Mouse (Mus musculus) right cerebral cortex, postnatal 4 days (tissue): ENCODE measurements around the gene Crtc1.

ENCODE experiments used
- DNase-seq: peaks from one replicate; pipeline ENCODE4 v3.0.0-alpha.2; 2022

Gene Crtc1

DNA sequence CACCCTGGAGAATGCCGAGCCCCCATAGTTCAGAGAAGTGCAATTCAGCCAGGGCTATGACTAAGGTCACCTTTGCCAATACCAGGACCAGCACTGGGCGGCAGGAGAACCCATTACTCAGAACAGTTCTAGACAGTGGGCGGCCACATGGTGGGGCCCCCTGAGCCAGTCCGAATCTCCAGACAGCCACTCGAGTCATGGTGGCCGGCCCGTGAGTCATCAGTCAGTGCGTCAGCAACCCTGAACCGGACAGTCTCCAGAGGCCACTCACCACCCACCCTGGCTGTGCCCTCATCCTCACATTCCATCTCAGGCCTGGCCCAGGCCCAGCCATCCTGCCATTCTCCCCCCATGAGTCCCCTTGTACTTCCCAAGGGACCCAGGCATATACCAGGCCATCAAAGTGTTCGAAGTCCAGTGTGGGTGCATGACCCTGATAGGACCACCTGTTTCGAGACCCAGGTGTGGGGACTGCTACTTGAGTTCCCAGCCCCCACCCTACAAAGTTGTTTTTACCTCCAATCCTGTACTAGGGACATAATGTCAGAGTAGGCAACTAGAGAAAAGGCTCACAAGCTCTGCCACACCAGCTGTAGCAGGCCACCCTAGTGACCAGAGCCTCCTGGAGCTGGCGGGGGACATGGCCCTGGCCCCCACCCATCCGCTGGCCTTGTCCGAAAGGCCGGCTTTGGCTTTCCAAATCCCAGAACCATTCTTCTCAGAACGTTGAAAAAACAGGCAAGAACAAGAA lies 22.6 kb upstream of the Crtc1 start:
- DNase-seq, result no peak

DNA sequence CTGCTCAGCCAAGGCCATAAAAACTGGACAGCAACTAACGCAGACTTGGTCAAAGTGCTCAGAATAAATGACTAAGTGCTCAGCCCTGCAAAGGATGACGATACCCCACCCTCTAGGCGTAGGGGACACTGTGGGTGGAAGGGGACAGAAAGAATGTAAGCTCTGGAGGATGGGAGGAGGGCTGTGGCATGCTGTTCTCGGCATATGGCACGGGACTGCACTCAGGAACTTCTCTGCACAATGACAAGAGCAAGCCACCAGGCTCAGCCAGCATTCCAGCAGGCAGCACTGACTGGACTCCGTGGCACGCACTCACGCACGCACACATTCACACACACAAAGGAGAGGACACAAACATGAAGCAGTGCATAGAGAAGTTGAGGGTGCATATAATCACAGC lies 21.2 kb upstream of the Crtc1 start:
- DNase-seq, result no peak

DNA sequence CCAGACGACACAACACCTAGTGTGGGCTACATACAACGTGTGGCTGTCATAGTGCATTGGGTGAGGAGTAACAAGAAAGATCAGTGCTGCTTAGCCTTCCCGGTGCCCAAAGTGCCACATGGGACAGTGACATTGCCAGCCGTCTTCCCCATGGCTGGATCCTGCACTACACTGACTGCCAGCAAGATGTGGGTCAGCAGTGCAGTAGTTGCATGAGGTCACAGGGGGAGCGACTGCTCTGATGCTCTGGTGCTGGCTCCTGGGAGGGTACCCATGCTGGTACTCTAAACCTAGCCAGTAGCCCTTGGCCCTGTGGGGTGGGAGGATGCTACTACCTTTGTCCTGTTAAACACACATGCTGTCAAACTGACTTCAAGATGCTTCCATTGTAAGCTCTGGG lies 20.8 kb upstream of the Crtc1 start:
- no peak for DNase-seq

DNA sequence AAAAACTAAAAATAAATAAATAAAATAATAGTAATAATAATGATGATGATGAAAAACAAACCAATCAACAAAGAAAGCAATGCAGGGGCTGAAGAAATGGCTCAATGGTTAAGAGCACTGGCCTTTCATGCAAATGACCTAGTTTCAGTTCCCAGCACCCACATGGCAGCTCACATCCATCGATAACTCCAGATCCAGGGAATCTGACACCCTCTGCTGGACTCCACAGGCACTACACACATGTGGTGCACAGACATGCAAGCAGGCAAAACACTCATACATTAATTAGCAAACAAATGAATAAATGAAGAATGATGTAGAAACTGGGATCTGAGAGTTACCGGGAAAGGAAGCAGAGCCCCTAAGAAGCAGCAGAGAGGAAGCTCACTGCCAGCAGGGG lies 20.3 kb upstream of the Crtc1 start:
- no peak for DNase-seq

DNA sequence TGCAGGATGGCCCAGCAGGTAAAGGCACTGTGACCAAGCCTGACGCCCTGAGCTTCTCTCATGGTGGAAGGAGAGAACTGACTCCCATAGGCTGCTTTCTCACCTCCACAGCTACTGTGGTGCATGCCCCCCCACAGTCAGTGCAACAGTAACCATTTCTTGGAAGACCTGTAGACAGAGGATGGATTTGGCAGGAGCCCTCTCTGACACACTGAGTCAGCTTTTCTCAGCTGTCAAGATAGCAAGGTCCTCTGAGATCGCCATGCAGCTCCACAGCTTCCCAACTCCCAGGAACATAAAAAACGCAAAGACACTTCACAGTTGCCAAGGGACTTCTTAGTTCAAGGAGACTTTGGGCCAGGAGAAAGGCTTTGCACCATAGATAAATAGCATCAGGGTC lies 19.1 kb upstream of the Crtc1 start:
- no peak for DNase-seq

DNA sequence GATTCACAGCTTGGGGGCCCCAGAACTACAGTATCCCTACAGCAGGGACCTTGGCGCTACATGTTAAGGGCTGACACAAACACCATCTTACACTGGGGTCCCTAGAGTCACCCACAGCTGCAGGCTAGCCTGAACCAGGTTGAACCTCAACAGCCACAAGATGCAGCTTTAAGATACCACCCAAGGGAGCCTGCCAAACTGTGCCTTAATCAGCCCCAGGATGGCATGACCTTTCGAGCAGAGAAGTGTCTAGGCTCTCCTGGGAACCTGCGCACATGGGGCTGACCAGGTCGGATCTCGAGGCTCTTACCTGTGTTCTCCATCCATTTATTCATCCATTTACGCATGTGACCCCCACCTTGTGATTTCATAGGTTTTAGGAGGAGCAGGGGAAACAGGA lies 18.5 kb upstream of the Crtc1 start:
- no peak for DNase-seq

DNA sequence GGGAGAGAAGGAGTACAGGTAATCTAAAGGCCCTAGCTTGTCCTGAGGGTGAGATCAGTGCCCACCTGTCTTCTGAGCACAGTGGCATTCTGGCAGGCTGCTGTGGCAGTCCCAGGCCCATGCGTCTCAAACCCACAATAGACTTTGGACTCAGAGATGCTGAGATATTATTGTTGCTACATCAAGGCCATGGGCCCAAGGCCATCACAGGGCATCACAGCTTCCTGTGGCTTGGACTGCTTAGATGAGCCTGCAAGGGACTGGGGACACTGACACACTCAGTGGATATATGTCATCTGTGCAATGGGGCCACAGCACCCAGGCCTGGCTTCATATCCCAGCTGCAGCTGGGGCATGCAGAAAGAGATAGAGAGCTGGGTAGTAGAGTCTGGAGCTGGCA lies 17.6 kb upstream of the Crtc1 start:
- no peak for DNase-seq

DNA sequence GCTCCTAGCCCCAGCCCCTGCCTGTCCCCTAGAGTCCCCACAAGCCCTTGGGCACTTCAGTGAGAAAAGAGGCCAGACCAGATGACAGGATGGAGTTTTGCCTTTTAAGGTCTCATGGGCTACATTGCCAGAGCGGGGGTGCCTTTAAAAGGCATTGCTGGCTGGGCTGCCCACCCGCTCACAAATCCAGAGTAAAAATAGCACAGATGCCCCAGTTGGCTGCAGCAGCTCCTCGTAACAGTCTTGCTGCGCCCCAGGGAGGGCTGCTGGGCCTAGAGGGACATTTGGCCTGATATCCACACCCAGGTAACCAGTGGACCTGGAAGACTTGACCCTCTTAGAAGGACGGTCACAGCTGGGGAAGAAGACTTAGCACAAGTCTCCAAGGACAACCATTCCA lies 14.5 kb upstream of the Crtc1 start:
- DNase-seq, result no peak

DNA sequence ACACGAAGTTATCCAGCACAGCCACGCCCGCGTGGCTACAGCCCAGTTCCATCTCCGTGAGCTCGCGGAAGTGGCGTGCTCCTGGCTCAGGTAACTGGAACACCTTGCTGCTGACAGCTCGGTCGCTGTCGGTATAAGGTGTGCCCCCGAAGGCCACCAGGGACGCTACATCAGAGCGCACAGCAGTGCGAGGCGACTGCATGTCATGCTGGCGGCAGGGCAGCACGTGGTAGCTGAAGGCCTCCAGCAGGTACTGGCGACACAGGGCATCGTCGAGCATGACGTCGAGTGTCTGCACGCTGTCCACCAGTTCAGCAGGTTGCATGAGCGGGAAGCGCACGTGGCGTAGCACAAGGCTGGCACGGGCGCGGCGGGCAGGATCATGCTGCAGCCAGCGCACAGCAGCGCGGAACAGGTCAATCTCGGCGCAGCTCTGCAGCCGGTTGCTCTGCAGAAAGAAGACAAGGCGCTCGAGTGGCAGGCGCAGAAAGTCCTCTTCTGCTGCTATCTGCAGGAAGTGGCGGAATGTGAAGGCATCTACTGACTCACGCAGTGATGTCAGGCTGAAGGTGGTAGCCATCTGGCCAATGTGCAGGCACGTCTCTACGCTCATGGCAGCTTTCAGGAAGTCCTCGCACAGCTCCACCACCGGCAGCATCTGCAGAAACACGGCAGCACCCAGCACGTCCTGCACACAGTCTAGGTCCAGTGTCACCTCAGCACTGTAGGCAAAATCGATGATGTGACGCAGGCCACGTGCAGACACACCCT lies 13.0 kb upstream of the Crtc1 start:
- DNase-seq, result no peak

DNA sequence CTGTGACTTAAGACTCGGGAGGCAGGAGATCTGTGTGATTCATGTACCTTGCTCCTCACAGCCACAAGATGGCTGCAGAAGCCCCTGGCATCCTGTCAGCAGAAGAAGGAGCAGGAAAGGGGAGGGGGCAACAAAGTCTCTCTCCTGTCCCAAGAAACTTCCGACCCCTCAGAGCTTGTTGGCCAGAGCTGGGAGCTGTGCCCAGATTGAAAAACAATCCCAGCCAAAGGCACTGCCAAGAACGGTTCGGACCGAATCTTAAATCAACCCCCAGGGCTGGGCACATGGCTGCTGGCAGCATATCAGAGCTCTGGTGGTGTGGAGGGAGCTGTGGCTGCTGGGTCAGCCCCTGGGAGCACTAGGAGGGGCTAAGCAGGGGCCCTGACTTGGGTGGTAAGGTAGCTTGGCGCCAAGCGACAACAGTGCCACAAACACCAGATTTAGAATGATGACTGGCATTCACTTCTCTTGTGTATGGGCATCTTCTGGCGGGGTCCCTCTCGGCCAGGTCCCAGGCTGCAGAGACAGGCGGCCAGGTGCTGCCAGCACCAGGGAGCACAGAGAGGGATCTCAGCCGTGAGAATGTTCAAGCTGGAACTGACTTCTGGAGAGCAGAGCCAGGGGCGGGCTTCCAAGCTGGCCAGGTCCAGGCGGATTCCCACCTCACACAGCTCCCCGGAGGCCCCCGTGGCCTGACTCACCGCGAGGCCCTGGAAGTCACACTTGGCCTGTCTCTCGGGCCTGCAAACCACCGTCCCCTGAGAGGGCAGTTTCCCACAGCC lies 8.5 kb upstream of the Crtc1 start:
- peak; percentile 45 for DNase-seq

DNA sequence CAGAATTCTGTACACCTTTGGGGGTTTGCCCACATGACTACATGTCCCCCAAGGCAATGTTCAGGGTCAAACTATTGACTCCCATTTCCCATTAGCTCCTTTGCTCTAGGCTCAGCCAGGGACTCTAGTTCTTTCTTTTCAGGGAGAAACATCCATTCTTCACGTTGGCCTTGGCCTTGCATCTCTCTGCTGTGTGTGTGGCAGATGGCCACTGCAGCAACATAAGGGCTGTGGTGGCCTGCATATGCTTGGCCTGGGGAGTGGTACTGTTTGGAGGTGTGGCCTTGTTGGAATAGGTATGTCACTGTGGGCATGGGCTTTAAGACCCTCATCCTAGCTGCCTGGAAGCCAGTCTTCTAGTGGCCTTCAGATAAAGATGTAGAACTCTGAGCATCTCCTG lies 6.6 kb upstream of the Crtc1 start:
- no peak for DNase-seq

DNA sequence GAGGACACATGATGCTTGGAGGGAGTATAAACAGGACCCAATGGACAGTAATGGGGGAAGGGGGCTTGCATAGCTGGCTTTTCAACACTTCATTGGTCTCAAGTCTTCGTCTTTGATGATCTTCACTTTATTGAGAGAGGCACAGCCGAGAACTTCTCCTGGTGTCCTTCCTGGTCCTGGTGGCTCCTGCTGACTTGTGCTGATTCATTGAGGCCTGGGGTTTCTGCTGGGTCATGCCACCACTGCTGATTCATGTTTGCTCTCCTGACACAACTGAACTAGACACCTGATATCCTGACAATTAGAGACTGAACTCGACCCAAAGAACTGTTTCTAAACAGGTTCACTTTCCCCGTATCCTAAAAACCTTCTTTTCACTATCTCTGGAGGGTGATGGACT lies 3.9 kb upstream of the Crtc1 start:
- no peak for DNase-seq

DNA sequence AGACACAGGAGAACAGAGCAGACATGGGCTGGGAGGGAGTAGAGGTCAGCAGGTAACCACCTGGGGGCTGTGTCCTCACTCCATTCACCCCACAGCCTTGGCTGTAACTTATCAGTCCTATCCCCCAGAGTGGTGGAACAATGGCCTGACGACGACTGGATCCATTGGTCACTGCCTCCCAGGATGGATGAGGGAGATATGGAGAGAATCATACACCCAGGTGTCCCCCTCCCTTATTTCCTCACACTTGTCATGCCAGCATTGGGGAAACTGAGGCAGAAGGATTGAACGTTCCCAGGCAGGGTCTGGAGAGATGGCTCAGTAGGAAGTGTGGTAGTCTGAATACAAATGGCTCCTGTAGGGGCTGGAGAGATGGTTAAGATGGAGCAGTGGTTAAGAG lies 2.2 kb upstream of the Crtc1 start:
- DNase-seq, result no peak

DNA sequence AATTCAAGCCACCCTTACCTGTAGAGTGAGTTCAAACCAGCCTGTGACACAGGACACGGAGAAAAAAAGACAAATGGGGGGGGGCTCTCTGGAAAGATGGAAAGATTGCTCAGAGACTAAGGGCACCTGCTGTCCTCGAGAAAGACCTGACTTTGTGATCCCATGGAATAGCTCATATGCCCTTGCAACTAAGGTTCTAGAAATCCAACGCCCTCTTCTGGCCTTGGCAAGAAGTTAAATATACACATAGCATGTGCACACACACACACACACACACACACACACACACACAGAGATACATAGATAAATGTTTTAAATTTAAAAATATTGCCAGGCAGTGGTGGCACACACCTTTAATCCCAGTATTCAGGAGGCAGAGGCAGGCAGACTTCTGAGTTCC lies 867 bp upstream of the Crtc1 start:
- DNase-seq, result no peak

DNA sequence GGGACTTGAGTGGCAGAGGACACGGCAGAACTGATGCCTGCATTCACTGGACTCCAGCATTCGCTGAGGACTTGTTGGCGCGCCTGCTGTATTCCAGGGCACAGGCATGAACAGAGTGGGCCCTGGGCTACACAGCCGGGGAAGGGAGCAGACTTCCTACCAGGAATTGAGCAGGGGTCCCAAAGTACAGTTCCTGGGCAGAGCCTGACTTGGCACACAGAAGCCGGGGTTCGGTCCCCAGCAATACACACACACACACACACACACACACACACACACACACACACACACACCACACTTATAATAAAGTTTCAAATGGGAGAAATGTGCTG lies 435 bp upstream of the Crtc1 start:
- DNase-seq, result no peak

DNA sequence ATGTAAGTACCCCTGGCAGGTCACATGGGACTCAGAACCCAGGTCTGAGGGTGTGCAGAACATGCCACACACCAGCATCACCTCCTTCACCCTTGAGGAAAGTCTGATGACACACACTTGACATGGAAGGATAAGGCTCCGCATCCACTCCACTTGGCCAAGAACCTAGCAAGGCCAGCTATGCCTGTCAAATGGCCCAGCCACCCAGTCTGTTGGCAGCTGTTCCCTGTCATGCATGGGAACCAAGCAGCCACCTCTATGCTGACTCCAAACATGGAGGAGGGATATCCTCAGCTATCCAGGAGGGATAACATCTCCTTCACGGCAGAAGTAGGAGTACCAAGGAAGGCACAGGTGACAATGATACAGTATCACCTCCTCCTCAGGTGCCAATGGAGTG lies 956 bp downstream of the Crtc1 start:
- DNase-seq, result no peak

DNA sequence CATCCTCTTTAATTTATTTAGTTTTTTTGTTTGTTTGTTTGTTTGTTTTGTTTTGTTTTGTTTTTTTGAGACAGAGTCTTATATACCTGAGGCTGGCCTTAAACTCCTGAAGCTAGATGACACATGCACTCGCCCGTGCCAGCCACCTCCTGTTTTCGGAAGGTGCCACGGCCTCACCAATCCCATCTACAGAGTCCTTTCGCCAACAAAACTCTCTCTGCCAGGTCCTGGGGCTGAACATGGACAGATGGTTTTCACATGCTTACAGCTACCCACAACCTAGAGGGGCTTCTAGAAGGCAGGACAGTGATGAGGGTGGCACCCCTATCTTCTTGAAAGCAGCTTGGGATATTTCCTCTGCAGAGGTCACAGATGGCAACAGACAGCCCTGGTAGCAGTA lies 4.2 kb downstream of the Crtc1 start:
- DNase-seq, result no peak

DNA sequence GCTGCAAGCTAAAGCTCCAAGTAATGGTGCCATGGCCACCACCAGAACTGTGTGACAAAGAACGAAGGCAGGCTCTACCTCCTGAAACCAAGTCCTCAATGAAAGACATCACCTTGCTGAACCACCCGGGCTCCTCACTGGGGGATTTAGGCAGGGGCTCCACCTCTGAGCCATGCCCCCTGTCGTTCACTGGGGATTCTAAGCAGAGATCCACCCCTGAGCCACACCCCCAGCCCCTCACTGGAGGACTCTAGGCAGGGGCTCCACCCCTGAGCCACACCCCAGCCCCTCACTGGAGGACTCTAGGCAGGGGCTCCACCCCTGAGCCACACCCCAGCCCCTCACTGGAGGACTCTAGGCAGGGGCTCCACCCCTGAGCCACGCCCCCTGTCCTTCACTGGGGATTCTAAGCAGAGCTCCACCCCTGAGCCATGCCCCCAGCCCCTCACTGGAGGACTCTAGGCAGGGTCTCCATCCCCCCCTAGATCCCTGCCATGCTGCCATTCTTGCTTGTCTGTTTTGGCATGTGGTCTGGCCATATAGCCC lies 6.3 kb downstream of the Crtc1 start:
- DNase-seq, result no peak

DNA sequence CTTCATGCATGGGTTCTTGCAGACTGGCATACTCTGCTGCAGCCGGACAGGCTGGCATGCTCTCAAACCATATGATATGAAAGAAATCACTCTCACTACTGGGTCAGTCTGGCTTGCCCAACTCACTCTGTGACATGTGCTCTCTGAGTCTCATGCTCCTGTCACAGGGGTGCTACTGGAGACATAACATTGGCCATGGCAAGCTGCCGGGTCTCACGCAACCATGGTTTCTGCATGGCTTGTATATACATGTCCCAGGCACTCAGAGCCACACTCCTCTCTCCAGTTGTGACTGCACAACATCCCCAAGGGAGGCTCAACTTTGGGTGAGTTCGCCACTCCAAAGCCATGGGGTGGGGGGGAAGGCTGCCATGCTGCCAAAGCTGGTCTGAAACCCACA lies 8.2 kb downstream of the Crtc1 start:
- no peak for DNase-seq

DNA sequence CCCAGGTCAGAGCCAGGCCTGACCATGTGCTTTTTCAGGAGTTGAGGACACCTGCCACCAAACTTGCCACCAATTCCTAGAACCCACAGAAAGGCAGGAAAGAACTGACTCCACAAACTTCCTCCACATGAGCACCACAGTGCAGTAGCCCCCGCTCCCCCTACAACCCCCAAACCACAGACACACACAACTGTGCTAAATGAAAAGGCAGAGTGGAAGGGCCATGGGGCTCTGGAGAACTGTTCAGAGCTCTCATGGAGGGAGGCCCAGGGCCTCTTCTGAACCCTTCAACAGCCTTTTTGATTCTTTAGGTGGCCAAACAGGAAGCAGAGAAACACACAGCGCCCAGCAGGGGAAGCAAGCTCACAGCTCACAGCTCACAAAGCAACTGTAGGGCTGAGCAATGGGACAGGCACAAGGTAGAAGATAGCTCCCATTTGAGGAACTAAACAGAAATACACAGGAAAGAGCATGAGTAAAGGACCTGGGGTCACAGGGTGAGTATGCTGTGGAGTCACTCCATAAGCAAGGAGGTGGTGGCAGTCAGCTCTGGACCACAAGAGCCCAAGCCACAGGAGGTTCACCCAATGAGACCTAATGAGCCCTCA lies 13.0 kb downstream of the Crtc1 start:
- DNase-seq, result no peak

DNA sequence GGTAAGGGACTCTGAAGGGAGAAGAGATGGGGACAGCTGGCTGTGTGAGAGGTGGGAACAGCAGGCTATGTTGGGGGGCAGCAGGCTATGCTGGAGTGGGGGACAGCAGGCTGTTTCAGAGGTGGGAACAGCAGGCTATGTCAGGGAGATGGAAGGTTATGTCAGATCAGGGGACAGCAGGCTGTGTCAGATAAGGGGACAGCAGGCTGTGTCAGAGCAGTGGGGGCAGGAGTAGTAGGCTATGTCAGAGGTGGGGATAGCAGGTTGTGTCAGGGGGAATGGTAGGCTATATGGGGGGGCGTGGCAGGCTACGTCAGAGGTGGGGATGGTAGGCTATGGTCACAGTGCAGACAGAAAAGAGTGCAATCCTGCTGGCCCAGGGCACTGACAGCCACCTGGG lies 16.7 kb downstream of the Crtc1 start:
- no peak for DNase-seq

DNA sequence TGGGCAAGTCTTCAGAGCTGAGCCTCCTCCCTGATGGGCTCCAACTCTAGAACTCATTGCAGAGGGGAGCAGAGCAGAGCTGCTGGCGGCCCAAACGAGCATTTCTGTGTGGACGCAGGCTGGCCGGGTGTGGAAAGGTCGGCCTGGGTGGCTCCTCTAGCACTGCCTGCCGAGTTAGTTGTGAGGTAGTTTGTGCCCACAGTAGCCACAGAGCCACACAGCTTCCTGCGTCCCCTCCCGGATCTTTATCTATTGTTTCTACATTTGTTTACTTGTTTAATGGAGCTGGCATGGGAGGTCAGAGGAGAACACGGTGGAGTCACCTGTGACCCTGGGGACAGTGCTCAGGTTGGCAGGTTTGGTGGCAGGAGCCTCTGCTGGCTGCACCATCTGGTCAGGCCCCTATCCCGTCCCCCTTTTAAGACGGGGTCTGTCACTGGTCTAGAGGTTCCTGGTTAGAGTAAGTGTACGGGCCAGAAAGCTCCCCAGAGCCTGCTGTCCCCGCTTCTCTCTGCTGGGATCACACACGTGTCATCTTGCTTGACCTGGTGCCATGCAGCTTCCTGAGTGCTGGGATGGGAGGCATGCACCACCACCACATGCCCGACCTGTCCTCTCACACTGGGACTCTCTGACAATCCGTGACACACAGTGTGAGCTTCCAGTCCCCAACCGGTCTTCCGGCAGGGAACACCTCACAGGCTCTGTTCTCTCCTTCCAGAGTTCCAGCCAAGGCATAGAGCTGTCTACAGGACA lies 17.9 kb downstream of the Crtc1 start:
- no peak for DNase-seq
